Mouse (Mus musculus): ENCODE measurements around the gene Hipk1.

DNA sequence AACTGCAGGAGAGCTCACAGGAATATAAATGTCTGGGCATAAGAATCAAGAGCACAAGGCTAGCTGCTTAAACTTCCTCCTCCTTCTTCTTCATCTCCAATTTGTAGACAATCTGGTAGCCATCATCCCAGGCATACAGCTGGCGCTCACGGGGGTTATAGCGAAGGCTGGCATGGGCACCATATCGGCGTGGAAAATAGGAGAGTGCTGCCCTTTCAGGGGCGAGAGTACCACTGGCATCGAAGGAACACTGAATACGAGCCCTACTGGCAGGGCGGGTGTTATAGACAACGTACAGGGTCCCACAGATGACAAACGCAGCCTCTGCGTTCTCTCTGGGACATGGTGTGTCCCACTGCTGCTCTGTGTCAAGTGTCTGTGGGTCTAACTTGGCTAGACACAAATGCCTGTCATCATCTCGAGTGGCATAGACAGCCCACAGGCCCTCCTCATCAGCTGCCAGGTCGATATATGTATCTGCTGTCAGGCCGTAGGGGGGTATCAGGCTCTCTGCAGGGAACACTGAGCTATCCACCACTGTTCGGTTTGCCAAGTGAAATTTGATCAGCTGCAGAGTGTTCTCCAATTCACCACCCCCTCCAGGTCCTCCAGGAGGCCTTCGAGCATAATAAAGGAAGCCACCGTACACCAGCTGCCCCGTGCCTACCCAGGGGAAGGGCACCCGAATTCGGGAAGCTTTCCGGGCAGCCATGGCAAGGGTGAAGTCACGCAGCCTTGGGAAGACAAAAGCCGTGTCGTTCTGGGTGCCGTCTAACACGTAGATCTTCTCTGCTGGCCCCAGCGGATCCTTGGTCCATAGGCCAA lies 55.4 kb downstream of the Hipk1 start:
- TF ChIP-seq CTCF (conservative IDR thresholded peaks at IDR 0.05; ENCODE audit: low read length) (no peak), NANOG (IDR thresholded peaks at IDR 0.05; ENCODE audit: borderline replicate concordance, low read length) (no peak)
